Mouse (Mus musculus) thymus, adult 2 months (tissue): ENCODE measurements around the gene Dclre1b. TPM values are rescaled to one million over a fixed set of nuclear protein-coding genes. Genes with fewer than 3 reads are reported as not detected.

Source experiments
- DNase-seq: peaks from one replicate; pipeline ENCODE4 v3.0.0; 2021
- H3K27ac ChIP-seq: fragments of 200-500 bp; 2 replicates; pipeline ENCODE4 v1.5.1; 2012; ENCODE audit warnings: low read length, control low read depth; ENCODE audit not compliant: control insufficient read depth, insufficient read depth
- H3K27me3 ChIP-seq: fragments of 200-500 bp; 2 replicates; pipeline ENCODE4 v1.6.1; 2012; ENCODE audit warnings: mild to moderate bottlenecking, low read length, moderate library complexity, mixed read lengths; ENCODE audit not compliant: control insufficient read depth, insufficient read depth
- H3K36me3 ChIP-seq: fragments of 200-500 bp; 2 replicates; pipeline ENCODE4 v1.6.1; 2012; ENCODE audit warnings: mild to moderate bottlenecking, low read length, moderate library complexity; ENCODE audit not compliant: control insufficient read depth, insufficient read depth
- H3K4me1 ChIP-seq: fragments of 200-500 bp; replicated peaks from 2 replicates; pipeline ENCODE4 v1.6.1; 2012; ENCODE audit warnings: low read length; ENCODE audit not compliant: control insufficient read depth, insufficient read depth
- H3K4me3 ChIP-seq: fragments of 200-500 bp; 2 replicates; pipeline ENCODE4 v1.5.1; 2012; ENCODE audit warnings: mild to moderate bottlenecking, low read length, control low read depth, moderate library complexity; ENCODE audit not compliant: control insufficient read depth, insufficient read depth
- CTCF ChIP-seq: fragments of 200-500 bp; IDR thresholded peaks from 2 replicates; pipeline ENCODE4 v1.5.1; 2012; ENCODE audit warnings: mild to moderate bottlenecking, control low read depth, low read length, moderate library complexity, borderline replicate concordance; ENCODE audit not compliant: control insufficient read depth, poor library complexity, insufficient read depth; ENCODE audit errors: extremely low read depth
- POLR2A ChIP-seq: fragments of 200-500 bp; IDR thresholded peaks from 2 replicates; pipeline ENCODE4 v1.6.1; 2012; ENCODE audit warnings: mild to moderate bottlenecking, low read length, control low read depth, moderate library complexity; ENCODE audit not compliant: control insufficient read depth, poor library complexity, insufficient read depth; ENCODE audit errors: extremely low read depth
- WGBS: fragments of 180-500 bp; shearing (Covaris S2); methylation state at CpG from one replicate; pipeline ENCODE4 v1.1.7; 2018; 5-methylcytosine and 5-hydroxymethylcytosine counted together
- polyA plus RNA-seq: library from polyadenylated mRNA; depleted of rRNA; stranded (reverse); fragments of >200 nt; gene quantifications from 2 replicates; pipeline ENCODE4 v1.2.3, GENCODE M21; 2012; rRNA removed

The Dclre1b gene
- polyA plus RNA-seq, 1 experiment: 44.3 TPM

GRCm38 (mm10) chr3:103758456-103758855, 50.8 kb downstream of the Dclre1b start:
- H3K27ac ChIP-seq: no peak overlapping the region
- TF ChIP-seq POLR2A: no peak
- TF ChIP-seq CTCF: no peak

GRCm38 (mm10) chr3:103756920-103757319, 52.3 kb downstream of the Dclre1b start:
- no peak overlapping the region for H3K27ac ChIP-seq
- TF ChIP-seq POLR2A (no peak), CTCF (no peak)
- WGBS: 96% methylated on average over 2 of the region's 2 CpGs
- no peak for DNase-seq
- no peaks in the 10 kb centered on the region for H3K27me3 ChIP-seq
- no peak overlapping the region for H3K4me3 ChIP-seq
- no peaks in the 10 kb centered on the region for H3K4me1 ChIP-seq
- peaks cover 95% of the 10 kb centered on the region for H3K36me3 ChIP-seq

More at GRCm38 (mm10) chr3:103758456-103758855, 50.8 kb downstream of the Dclre1b start:
- no peak overlapping the region for H3K4me3 ChIP-seq
- DNase-seq: no peak
- H3K36me3 ChIP-seq: peaks cover 95% of the 10 kb centered on the region
- H3K4me1 ChIP-seq: no peaks in the 10 kb centered on the region
- 97% methylated on average over 7 of the region's 7 CpGs for WGBS
- no peaks in the 10 kb centered on the region for H3K27me3 ChIP-seq

DNA sequence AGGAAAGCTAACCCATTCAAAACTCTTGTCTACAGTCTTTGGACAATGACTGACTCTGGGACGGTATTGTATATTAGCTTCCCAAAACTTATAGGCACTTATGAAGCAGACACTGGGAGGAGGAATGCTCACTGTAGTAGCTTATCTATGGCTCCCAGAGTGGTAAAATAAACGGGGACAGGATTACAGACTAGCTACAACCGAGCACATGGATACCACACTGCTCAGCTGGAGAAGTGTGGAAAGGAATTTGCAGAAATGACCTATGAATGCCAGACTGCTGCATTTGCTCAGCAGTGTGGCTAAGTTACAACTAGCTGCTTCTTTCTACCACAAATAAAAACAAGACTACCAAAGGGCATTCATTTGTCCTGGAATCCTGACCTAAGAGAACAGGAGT, 53.9 kb downstream of the Dclre1b start:
- DNase-seq: no peak
- peaks cover 95% of the 10 kb centered on the region for H3K36me3 ChIP-seq
- WGBS: 94% methylated on average over 3 of the region's 3 CpGs
- H3K27me3 ChIP-seq: no peaks in the 10 kb centered on the region
- no peak overlapping the region for H3K4me3 ChIP-seq
- TF ChIP-seq CTCF (no peak), POLR2A (no peak)
- H3K27ac ChIP-seq: no peak overlapping the region
- H3K4me1 ChIP-seq: no peaks in the 10 kb centered on the region

DNA sequence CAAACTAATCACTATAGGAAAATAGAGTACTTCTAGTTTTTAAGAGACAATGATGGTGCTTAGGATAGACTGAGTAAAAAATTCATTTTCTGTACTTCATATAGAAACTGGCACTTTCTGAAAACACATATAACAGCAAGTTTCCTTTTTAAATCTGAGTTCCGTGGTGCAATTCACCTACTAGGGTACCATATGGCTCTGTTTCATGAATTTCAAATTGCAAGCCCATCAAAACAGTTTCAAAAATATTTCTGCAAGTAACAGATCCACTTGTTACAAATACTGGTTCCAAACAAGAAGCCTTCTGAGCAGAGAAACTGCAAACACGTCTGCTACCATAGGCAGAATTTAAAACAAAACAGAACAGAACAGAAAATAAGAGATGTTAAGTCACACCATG, 57.7 kb downstream of the Dclre1b start:
- no peak for DNase-seq
- H3K27ac ChIP-seq: no peak overlapping the region
- 93% methylated on average over 2 of the region's 2 CpGs for WGBS

More for the DNA sequence above, 57.7 kb downstream of the Dclre1b start:
- peaks cover 97% of the 10 kb centered on the region for H3K36me3 ChIP-seq
- no peak overlapping the region for H3K4me3 ChIP-seq
- no peaks in the 10 kb centered on the region for H3K27me3 ChIP-seq
- H3K4me1 ChIP-seq: no peaks in the 10 kb centered on the region
- TF ChIP-seq POLR2A (no peak), CTCF (no peak)

Other genes starting within 250 kb of the Dclre1b start
- 0.06 and 0.09 TPM in 2 replicates for gene Syt6, start 234.2 kb downstream of the Dclre1b start, polyA plus RNA-seq
- gene Atg4a-ps, start 163.4 kb downstream of the Dclre1b start, polyA plus RNA-seq: not detected in 2 replicates
- 4.2 and 6.1 TPM in 2 replicates for gene Olfml3, start 71.4 kb downstream of the Dclre1b start, polyA plus RNA-seq
- gene Gm10964, start 70.1 kb downstream of the Dclre1b start, polyA plus RNA-seq: not detected in 2 replicates
- 172 and 231 TPM in 2 replicates for gene Hipk1, start 17.9 kb downstream of the Dclre1b start, polyA plus RNA-seq
- 24.0 and 24.4 TPM in 2 replicates for gene Ap4b1, start 76 bp upstream of the Dclre1b start, polyA plus RNA-seq
- gene Gm43064, start 129 bp upstream of the Dclre1b start, polyA plus RNA-seq: 1.2 and 2.7 TPM in 2 replicates
- 0.37 and 0.84 TPM in 2 replicates for gene Bcl2l15, start 23.2 kb upstream of the Dclre1b start, polyA plus RNA-seq
- 60.4 and 68.3 TPM in 2 replicates for gene Ptpn22, start 50.4 kb upstream of the Dclre1b start, polyA plus RNA-seq
- 10.9 and 12.9 TPM in 2 replicates for gene Rsbn1, start 104.7 kb upstream of the Dclre1b start, polyA plus RNA-seq
- gene Phtf1, start 158.7 kb upstream of the Dclre1b start, polyA plus RNA-seq: 16.9 and 20.7 TPM in 2 replicates